Mouse (Mus musculus): ENCODE results near the gene Fahd1.

Gene Fahd1

GRCm38 (mm10) chr17:24885356-24886133 is 35.4 kb upstream of the Fahd1 start:
- DNase-seq (ENCODE audit: low spot score), result no peak

GRCm38 (mm10) chr17:24884391-24884790 is 34.2 kb upstream of the Fahd1 start:
- no peak for DNase-seq (ENCODE audit: low spot score)

DNA sequence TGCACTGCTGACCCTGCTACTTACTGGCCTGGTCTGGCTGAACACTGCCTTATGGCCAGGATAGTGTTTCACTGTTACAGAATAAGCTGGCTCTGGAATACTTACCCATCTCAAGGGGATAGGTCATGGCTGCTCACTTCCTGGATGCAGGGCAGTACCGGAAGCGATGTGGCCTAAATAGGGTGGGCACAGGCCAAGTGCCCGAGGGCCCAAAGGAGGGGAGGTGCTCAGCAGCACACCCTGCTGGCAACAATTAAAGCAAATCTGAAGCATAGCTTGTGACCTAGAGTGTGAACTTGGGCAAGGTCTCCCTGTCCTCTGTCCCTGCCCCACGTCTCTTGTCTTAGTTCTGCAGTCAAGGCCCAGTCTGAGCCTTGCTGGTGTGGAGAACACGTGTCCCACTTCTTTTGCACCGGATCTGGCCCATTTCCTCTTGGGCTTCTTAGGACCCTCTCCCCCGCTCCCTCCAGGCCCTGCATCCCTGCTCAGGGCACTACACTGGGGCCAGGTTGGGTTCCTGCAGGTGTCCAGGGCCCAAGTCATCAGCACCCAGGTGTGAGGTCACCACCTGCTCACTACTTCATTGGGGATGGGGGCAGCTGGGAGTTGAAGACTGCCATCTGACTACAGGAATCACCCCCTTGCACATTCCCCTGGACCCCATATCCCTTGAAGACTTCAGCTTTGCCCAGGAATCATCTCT is 31.7 kb upstream of the Fahd1 start:
- DNase-seq (ENCODE audit: low spot score), result no peak

DNA sequence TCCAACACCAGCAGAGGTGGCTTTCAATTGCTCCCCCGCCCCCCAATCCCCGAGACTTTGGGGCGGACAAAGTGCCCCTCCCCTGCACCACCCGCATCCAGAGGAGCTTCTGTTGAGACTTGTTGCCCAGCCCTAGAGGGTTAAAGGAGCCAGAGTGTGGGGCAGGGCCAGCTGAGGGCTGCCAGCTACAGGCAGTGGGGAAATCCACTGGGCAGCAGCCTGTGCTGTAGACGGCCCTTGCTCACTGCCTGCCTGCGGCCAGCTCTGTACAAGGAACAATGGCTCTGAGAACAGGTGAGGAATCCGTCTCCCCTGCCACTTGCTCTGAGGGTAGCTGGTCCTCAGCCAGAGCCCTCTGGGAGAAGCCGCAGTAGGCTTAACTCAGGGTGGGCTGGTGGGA is 28.4 kb upstream of the Fahd1 start:
- DNase-seq (ENCODE audit: low spot score), result no peak

- no peak for DNase-seq (ENCODE audit: low spot score)
Observed at GRCm38 (mm10) chr17:24878117-24878397, 27.9 kb upstream of the Fahd1 start.

DNA sequence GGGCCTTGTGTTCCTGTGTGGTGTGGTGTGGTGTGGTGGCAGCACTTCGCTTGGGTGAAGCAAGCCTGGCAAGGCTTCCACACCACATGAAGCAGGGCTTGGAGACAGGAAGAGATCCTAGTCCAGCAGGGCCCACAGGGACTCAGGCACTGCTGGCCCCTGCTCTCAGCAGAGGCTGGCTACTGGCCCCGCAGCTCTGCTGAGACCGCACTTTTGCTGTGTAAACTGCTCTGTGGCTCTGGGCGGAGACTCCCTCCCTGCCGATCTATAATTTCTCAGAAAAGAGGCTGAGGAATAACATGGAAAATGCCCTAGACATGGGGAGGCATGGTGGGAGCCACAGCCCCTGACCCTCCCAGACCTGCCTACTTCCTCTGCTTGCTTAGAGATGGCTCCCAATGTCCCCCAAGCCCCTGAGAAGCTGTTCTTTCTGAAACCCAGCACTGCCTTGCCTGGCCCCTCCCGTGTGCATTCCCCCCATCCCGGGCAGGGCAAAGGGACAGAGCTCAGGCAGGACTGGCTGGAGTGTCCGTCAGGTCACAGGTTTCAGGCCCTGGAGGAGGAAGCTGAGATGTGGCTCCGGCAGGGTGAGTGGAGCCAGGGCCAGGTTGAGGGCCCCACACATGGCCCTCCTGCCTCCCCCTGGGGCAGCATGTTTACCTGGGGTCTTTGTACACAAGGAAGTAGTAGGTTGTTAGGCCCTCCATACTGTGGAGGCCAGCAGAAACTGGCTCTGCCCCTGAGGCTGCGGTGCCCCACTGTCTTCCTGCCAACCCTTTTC is 27.4 kb upstream of the Fahd1 start:
- DNase-seq (ENCODE audit: low spot score), result no peak

- no peak for DNase-seq (ENCODE audit: low spot score)
Observed at GRCm38 (mm10) chr17:24874989-24875388, 24.8 kb upstream of the Fahd1 start.

DNA sequence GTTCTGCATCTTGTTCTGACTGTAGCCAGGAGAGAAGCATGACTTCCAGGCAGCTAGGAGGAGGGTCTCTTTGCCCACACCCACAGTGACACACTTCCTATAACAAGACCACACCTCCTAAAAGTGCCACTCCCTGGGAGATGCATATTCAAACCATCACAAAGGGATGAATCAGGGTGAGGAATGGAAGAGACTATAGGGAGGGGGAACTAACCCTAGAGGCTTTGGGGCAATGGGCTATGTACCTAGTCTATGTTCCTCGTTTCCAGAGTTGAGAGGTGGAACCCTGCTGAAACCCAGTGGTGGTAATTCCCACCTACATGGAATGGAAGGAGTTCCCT is 24.2 kb upstream of the Fahd1 start:
- no peak for DNase-seq (ENCODE audit: low spot score)

- no peak for DNase-seq (ENCODE audit: low spot score)
Observed at GRCm38 (mm10) chr17:24873695-24874404, 23.7 kb upstream of the Fahd1 start.

DNA sequence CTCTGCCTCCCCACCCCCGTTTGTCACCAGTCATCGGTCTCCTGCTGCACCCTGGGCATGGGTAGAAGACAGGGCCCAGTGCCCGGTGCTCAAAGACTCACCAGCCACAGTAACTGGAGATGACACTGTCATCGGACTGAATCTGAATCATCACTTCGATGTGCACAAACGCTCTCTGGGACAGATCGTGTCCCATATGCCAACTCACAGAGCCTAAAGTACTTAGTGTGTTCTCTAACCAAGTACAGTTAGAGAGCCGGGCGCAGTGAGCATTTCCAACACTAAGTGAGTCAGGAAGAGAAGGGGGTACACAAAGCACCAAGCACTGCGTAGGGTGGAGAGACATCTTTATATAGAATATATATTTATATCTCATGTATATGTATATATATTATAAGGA is 17.8 kb upstream of the Fahd1 start:
- DNase-seq (ENCODE audit: low spot score), result no peak

- DNase-seq (ENCODE audit: low spot score), result no peak
Observed at GRCm38 (mm10) chr17:24865776-24866175, 15.6 kb upstream of the Fahd1 start, which contains the start of gene Igfals. TSS of gene Igfals (plus strand) at chr17:24865997.

GRCm38 (mm10) chr17:24861785-24862184 is 11.6 kb upstream of the Fahd1 start:
- no peak for DNase-seq (ENCODE audit: low spot score)

DNA sequence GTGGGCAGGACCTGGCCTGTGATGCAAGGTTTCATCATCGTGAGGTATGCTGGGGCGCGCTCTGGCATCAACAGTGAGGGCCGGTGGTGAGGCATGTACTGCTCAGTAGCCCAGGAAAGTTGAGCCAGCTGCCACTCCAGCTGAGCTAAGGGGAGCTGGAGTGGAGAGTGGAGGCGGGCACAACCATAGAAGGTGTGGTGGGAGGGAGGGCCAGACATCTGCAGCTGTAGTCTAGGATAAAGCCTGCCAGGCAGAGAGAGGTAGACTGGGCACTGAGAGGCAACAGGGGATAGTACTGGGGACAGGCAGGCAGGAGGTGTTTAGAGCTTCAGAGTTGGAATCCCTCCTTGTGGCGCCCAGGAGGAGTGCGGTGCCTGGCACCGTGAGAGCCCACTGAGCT is 9.9 kb upstream of the Fahd1 start:
- DNase-seq (ENCODE audit: low spot score), result no peak

DNA sequence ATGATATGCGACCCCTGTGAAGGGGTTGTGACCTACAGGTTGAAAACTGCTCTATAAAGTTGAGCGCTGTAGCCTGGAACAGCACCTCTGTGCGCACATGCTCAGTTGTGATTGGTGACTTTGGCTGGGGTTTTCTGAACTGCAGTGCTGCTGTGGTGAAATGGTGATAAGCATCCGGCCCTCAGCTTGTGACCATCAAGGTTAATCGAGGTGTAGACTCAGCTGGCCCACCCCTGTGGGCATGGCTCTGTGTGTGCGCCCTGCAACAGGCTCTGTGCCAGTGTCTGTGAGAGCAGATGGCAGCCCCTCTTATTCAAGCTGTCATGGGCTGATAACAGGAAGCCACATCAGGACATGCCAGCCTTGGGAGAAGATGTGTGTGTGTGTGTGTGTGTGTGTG is 8.8 kb upstream of the Fahd1 start:
- DNase-seq (ENCODE audit: low spot score), result no peak

GRCm38 (mm10) chr17:24857831-24858470 is 7.8 kb upstream of the Fahd1 start:
- no peak for DNase-seq (ENCODE audit: low spot score)

DNA sequence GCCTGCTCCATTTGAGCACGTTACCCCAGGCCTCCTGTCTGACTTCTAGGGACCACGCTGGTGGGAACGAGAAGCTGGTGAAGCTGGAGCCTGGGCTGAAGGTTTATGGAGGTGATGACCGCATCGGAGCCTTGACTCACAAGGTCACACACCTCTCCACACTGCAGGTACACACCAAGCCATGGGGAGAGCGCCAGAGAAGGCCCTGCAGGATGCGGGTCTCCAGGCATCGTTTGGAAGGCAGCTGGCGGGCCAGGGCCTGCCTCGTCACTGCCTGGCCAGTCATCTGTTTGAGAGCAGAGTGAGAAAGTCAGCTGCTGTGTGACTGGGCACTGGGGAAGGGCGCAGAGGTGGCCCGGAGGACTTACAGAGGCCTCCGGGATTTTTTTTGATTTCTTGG is 6.4 kb upstream of the Fahd1 start:
- DNase-seq (ENCODE audit: low spot score), result no peak

DNA sequence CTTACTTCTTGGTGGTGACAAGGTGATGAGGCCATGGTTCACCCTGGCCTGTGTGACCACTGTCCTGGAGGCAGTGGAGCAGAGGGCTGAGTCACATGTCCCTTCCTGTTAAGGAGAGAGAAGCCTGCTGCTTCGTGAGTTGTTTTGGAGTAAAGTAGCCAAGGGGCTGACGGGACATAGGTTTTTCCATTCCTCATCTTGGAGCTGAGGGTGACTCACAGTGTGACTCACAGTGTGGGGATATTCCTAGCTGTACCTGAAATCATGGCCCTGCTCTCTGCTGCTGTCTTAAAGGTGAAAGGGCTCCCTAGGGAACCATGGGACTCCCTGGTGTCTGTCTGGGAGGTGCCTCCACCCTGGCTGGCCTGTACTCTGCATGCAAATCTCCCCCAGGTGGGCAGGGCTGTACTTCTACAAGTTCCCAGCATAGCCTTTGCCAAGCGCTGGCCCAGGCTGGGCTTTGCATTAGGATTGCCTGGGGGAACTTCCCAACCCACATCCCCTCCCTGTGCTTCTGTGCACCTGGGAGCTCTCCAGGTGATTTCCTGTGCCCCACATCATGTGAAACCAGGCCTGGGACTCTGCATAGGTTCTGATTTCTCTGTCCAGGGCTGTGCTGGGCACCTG is 5.8 kb upstream of the Fahd1 start:
- no peak for DNase-seq (ENCODE audit: low spot score)

GRCm38 (mm10) chr17:24851381-24852125 is 1.4 kb upstream of the Fahd1 start:
- no peak for DNase-seq (ENCODE audit: low spot score)

DNA sequence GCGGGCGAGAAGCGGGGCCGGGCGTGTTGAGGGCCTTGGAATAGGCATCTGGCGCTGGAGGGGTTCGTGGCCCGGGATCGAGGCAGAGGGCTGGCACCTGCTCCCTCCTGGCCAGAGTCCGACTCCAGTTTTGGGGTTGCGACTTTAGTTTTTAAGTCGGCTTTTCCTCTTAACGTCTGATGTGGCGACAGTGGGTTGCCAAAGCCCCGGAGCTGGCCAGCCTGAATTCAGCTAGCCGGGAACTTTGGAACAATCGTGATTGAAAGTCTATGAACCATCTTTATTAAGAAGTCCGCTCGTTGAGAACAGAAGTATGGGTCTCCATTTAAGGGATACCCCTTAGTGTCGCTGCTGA is 586 bp upstream of the Fahd1 start:
- DNase-seq (ENCODE audit: low spot score), result no peak

DNA sequence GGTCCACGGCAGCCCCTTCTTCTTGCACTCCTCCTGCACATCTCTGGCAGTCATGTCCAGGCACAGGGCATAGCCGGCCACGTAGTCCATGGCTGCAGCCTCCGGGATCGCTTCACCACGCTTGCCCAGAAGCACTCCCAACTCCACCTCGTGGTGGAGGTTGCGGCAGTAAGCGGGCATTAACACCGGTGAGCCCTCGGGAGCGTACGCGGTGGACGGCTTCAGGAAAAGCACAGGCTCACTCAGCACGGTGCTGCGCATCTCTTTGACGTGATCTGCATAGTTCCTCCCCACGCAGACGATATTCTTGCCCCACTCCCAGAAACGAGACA is 465 bp downstream of the Fahd1 start:
- no peak for DNase-seq (ENCODE audit: low spot score)

DNA sequence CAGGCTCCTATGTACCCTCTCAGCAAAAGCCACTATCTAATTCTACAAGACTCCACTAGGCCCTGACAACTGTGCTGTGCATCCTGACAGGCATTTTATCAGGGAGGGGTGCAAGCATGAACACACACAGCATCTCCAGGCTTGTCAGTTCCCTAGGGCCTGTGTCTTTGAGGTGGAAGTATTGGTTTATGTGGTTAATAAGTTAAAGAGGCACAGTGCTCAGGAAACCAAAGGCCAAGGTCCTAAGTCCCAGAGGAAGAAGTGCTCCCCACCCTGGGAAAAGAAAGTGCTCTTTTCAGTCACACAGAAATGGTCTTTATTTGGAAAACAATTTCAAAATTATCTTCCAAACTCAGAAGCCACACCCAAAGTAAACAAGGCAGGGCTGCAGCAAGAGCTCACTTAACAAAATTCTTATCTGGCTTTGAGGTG is 1.5 kb downstream of the Fahd1 start:
- DNase-seq (ENCODE audit: low spot score), result no peak

Data from ovary, postnatal 14 days (tissue).